Mouse (Mus musculus): ENCODE data around the gene Supt16.

Gene Supt16

DNA sequence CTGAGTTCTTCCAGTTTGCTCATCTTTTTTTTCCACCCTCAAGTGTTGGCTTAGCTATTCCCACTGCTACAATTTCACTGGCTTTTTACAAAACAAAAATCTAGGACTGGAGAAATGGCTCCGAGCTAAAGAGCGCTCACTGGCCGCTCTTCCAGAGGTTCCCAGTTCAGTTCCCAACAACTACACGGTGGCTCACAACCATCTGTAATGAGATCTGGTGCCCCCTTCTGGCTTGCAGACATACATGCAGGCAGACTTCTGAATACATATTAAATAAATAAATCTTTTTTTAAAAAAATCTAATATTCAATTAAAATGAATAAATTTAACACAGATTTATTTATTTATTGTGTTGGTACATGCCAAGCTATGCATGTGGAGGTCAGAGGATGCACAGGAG is 50.7 kb downstream of the Supt16 start:
- peak; percentile 71 for DNase-seq (ENCODE audit: low read depth, low spot score)

DNA sequence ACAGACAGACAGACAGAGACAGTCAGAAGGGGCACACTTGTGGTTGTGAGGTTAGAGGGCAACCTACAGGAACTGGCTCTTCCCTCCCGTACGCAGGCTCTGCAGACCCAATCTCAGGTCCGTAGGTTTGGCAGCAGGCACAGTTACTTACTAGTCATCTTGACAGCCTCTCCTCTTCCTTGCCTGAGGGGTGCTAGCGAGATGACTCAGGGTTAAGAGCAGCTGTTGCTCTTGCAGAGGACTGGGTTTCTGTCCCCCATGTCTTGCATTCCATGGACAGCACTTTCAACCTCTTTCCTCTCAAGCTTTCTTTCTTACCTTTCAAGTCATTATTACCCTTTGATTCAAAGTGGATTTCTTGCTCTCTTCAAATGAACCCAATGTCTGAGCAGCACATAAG is 53.1 kb downstream of the Supt16 start:
- DNase-seq (ENCODE audit: low read depth, low spot score), result no peak

DNA sequence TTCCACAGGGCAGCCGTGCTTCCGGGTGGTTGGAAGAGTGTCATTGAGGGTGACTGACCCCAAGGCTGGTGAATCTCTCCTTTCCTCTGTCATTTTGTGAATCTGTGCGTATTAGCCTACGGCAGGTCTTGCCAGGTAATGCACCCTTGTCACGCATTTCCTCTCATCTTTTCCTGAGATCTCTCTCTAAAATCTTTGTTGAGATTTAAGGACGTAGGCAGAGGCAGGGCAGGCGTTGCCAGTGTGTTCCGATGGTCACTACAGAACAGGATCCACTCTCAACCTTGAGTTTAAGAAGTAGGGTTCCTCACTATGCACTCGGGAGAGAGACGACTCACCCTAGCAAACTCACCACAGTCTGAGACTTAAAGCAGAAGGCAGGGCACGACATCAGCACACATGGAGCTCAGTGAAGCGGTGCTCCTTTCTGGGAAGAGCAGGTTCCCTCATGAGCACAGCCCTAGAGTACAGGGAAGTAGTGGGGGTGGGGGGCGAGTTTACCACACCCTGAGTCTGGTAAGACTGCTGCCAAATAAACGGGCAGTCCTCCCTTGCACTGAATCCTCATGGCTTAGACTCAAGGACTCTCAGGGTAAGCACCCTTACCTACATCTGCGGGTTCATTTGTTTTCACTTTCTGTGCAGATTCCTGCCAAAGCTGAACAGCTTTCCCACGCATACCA is 55.6 kb downstream of the Supt16 start:
- DNase-seq (ENCODE audit: low read depth, low spot score), result no peak

DNA sequence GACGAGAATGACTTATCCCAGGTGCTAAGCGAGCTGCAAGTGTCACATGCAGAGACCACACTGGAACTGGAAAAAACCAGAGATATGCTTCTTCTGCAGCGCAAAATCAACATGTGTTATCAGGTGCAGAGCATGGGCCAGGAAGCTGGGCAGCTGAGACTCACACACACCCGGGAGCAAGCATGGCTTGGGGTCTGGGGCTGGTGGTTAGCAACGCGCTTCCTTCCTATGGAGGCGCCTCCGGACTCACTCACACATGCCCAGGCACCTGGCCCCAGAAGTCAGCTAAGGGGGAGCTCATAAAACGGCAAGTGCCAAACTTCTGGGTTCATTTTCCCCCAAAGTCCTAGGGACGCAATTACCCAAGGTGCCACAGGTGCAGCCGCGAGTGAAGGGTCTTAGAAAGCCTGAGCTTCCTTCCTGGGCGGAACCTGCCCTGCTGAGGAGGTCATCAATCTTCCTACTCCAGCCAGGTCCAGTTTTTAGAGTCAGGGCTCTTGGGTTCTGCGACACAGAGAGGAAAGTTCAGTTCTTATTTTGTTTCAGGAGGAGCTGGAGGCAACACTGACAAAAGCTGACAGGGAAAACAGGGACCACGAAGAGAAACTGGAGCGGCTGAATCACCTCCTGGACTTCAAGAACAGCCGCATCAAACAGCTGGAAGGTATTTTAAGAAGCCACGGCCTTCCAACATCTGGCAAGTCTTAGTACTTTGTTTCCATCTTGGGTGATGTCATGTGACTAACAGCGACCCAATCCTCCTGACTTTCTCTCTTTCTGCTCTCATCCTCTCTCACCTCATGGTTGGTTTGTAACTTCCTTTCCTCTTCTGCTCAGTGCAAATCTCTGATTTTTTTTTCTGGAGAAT is 56.4 kb downstream of the Supt16 start:
- peak; percentile 76 for DNase-seq (ENCODE audit: low read depth, low spot score)

DNA sequence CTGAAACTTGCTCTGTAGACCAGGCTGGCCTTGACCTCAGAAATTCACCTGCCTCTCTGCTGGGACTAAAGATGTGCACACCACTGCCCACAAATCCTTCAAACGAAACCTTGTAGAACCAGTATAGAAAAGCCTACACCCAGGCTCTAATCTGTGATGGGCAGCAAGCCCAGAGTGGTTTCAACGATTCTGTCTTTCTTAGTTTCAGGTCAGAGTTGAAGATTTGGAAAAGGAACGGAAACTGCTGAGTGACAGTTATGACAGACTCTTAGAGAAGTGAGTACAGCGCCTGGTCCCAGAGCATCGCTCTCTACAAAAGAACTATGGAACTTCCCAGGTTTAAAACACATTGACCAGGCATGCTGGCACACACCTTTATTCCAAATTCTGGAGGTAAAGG is 63.6 kb downstream of the Supt16 start:
- no peak for DNase-seq (ENCODE audit: low read depth, low spot score)

DNA sequence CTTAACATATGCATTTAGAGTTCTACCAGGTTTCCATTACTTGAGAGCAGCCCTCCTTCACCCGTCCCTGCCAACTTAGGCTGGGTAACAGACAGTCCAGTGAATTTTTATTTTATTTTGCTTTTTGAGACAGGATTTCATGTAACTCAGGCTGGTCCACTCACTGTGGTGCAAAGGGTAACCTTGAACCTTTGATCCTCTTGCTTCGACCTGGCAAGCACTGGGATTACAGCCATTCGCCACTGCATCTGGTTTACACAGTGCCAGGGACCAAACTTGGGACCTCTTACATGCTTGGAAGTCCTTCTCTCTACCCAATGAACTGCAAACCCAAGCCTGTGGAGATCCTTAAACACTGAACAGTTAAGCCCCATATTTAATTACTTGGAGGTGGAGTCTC is 72.6 kb downstream of the Supt16 start:
- DNase-seq (ENCODE audit: low read depth, low spot score), result no peak

DNA sequence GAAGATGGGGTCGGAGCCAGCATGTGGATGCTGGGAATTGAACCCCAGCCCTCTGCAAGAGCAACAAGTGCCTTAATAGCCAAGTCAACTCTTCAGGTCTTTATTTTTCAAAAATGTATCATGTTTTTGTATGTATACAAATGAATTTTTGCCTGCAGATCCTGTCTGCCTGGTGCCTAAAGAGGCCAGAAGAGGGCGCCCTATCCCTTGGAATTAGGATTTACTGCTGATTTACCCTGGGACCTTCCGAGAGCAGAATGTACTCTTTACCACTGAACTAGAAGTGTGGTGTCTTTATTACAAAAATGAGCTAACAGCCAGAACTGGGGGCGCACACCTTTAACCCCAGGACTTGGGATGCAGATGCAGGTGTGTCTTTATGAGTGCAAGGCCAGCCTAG is 73.3 kb downstream of the Supt16 start:
- DNase-seq (ENCODE audit: low read depth, low spot score), result peak; percentile 88

DNA sequence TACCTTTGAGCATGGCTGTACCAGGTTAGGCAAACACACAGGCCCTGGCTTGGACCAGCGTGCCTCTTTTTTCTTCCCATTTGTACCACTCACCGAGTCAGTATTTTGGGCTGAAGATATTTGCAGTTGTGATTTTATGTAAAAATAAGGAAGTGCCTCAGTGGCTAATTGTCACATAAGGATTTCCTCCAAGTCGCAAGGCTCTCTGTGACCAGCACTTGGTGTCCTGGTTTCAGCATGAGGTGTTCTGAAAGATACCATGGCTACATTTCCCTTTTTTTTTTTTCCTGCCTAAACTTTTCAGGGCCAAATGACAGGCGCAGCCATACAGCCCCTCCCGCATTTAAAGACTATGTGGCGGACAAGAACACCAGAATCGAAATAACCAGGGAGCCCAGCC is 77.0 kb downstream of the Supt16 start:
- no peak for DNase-seq (ENCODE audit: low read depth, low spot score)

DNA sequence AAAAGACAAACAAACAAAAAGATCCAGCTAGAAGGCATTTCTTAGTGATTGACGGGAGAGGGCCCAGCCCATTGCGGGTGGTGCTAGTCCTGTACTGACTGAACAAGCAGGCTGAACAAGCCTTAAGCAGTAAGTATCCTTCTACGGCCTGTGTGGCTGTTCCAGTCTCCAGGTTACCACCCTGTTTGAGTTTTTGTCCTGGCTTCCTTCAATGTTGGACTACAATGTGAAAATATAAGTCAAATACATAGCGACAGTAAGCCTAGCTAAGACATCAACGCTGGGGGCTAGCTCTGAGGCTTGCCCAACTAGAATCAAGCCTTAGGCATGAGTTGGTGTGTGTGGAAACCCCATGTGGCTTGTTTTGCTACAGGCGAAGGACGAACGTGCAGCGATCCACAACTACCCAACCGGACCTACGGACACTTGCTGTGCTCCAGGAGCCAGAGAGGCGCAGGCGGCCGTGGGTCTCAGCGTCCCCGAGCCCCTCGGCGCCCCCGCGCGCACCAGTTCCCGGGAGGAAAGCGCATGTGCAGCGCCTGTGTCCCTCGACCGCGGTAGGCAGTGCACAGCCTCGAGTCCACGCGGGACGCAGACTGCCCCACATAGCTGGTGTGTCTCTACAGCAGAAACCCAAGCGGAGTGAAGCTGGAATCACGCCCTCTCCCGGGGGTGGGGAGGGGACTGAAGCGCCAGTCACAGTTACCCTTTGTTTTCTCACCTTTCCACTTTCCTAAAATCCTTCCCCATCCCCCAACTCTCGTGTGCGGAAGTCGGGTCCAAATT is 78.2 kb downstream of the Supt16 start:
- DNase-seq (ENCODE audit: low read depth, low spot score), result peak; percentile 61

DNA sequence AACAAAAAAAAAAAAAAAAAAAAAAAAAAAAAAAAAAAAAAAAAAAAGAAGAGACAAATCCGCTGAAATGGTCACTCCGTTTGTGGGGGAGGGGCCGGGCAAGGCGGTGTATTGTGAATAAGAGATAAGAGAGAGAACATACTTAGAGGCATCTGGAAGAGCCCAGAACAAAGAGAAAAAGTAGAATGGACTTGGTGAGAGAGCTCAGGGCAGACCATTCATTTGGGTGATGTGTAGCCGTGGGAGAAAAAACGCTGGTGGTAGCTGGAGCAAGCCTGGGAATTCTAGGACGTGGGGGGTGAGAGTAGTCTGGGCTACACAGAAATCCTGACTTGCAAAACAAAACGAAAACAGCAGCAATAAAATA is 78.8 kb downstream of the Supt16 start:
- DNase-seq (ENCODE audit: low read depth, low spot score), result no peak

DNA sequence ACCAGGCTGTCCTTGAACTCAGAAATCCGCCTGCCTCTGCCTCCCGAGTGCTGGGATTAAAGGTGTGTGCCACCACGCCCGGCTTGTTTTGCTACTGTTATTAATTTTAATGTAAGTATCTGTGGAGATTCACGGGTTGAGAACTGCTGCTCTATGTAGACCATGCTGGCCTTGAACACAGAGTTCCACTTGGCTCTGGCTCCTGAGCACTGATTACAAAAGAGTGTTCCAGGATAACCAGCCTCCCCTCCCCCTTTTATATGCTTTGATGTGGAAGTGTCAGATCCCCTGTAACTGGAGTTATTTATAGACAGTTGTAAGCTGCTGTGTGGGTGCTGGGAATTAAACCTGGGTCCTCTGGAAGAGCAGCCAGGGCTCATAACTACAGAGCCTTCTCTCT is 80.0 kb downstream of the Supt16 start:
- no peak for DNase-seq (ENCODE audit: low read depth, low spot score)

DNA sequence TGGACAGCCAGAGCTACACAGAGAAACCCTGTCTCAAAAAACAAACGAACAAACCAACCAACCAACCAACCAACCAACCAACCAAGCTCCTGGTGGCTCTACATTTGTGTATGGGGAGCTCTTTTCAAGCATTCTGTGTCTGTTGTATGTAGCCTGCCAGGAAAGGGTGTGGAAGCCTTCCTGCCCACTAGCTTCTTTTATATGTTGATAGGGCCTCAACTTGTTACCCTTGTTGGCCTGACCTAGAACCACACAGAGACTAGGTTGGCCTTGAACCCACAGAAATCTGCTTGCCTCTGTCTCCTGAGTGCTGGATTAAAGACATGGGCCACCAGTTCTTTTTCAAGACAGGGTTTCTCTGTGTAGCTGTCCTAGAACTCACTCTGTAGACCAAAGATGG is 83.1 kb downstream of the Supt16 start:
- DNase-seq (ENCODE audit: low read depth, low spot score), result no peak

All from CD4-positive, CD25-positive, alpha-beta regulatory T cell, adult 2 months (primary cell).